Mouse (Mus musculus) testis, adult 10 weeks (tissue): ENCODE results near the gene Enox1. TPM values are rescaled to one million over a fixed set of nuclear protein-coding genes. Genes with fewer than 3 reads are reported as not detected.

ENCODE experiments used
- polyA plus RNA-seq: library from polyadenylated mRNA; stranded (reverse); fragments of 350-450 nt; fragmentation: Illumina TruSeq; extraction: RNeasy Lipid Tissue Mini Kit (QIAGEN cat#74804); gene quantifications from one replicate; pipeline ENCODE4 v1.2.3, GENCODE M21; 2014; ENCODE audit warnings: low read depth, low replicate concordance

The Enox1 gene
- polyA plus RNA-seq = 6.6 TPM

GRCm38 (mm10) chr14:77156222-77156910 is at the start of gene Enox1:
Enox1 (plus strand) TSS chr14:77156763.

Other genes with a start within 250 kb of the Enox1 start
- gene Ccdc122, start 120.0 kb upstream of the Enox1 start, polyA plus RNA-seq = 35.7 TPM
- 7.3 TPM for gene Lacc1, start 119.9 kb upstream of the Enox1 start, polyA plus RNA-seq